Mouse (Mus musculus) frontal cortex, adult 2 months (tissue): ENCODE measurements at regions not wholly inside any gene's neighbourhood (a gene's known extent, or its start where the extent isn't known, plus 50 kb on each side); places are given as distances from the start of the nearest gene placed in this dataset.
"Not testable (repeated sequence)": the region's sequence is repeated elsewhere in the genome, so short reads cannot be mapped to it uniquely, and the experiment has no call there.

Experiments used
- DNase-seq, 2 experiments: peaks; one replicate each; pipeline ENCODE4 v3.0.0; 2022; ENCODE audit warnings: low spot score in 1 of 2; ENCODE audit errors: extremely low spot score in 1 of 2

DNA sequence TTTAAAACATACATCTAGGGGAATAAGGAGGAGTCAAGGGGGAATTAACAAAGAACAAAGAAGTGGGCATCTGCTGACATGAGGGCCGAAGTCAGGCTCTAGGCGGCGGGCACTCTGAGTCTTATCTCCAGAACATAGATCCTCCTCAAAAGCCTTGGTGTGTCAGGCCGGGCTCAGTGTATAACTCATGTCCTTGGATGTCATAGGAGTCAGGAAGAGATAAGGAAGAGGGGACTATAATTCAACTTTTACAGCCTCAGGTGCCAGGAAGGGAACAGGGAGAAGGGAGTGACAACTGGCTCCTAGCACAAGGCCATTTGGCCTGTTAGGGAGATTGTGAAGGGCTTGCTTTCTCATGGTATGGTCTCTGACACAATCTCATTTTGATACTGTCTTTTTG is 185.9 kb upstream of the Ube2e2 start:
- not testable (repeated sequence) for DNase-seq

GRCm38 (mm10) chr14:19041984-19042760 is 148.1 kb upstream of the Ube2e2 start:
- peak; percentile 7 to 66 for DNase-seq

GRCm38 (mm10) chr14:19020102-19020501 is 126.0 kb upstream of the Ube2e2 start:
- DNase-seq = no peak

- no peak for DNase-seq
These were observed 121.3 kb upstream of the Ube2e2 start for GRCm38 (mm10) chr14:19015406-19015805.

GRCm38 (mm10) chr14:19013558-19013957 is 119.5 kb upstream of the Ube2e2 start:
- peak in 1 of 2 experiments; percentile 13 for DNase-seq

DNA sequence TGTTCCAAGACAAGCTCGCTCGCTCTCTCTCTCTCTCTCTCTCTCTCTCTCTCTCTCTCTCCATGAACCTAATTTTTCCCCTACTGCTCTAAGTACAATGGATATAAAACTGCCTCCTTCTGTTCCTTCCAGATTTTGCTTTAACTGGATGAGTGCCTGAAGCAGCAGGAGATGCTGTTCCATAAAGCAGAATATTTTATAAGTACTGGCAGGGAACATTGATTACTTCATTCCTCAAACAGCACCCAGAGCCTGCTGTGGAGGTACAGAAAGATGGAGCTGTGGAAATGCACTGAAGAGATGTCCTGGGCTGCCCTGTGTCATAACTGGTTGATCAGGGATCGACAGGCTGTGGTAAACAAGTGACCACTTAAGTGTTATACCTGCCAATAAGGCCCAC is 89.8 kb upstream of the Ube2e2 start:
- peak; percentile 5 to 36 for DNase-seq

DNA sequence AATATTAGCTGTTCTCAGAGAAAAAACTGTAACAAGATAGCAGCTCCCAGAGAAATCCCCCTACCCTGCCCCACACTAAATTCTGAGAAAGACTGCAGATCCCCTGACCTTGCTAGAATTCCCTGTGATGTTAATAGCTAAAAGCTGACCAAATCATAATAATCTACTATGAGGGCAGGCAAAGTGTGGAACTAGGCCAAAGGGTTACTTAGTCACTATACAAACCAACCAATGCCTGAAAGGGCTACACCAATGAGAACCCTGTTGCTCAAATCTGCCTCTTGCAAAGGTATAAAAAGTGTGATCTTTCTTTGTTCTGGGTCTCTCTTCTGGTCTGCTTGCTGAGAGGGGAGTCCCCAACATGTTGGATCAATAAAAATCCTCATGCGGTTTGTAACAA is 69.8 kb upstream of the Ube2e2 start:
- no peak for DNase-seq

DNA sequence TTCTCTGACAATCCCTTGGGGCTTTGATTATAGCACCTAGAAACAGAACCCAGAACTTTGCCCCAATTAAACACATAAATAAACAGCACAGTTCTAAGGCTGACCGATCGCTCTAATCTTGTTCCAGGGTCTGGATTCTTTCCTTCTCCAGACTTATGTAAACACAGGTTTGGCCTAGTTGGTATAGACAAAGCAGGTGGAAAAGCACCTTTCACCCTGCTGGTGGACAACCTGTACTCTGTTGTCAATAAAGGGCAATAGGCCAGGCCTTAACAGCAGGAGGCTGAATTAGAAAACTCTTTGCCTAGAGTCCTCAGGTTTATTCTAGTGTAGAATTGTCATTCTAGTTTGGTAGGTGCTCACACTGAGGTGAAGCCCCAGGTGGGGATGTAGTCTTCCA is 69.2 kb upstream of the Ube2e2 start:
- DNase-seq = no peak
